Mouse (Mus musculus) gastrocnemius, postnatal 14 days (tissue): ENCODE measurements around the gene Cpe. TPM values are rescaled to one million over a fixed set of nuclear protein-coding genes. Genes with fewer than 3 reads are reported as not detected.
A peak's percentile ranks its signal among the peaks of the same experiment; 100 is the strongest.

Experiments used
- DNase-seq: peaks from one replicate; pipeline ENCODE4 v3.0.0; 2021; ENCODE audit warnings: mixed read lengths
- intact Hi-C: fragments of 180-260 bp; cut with DNase I; formaldehyde crosslinking; loops from one replicate; pipeline ENCODE4 v1.15.1; 2025; ENCODE audit warnings: low total_unique reads
- total RNA-seq, 2 experiments: library from RNA; stranded (reverse); gene quantifications; 2 replicates each; pipeline ENCODE4 v1.2.3; 2021

Cpe gene
- total RNA-seq, 2 experiments from 2014 or later, result 139 to 156 TPM

DNA sequence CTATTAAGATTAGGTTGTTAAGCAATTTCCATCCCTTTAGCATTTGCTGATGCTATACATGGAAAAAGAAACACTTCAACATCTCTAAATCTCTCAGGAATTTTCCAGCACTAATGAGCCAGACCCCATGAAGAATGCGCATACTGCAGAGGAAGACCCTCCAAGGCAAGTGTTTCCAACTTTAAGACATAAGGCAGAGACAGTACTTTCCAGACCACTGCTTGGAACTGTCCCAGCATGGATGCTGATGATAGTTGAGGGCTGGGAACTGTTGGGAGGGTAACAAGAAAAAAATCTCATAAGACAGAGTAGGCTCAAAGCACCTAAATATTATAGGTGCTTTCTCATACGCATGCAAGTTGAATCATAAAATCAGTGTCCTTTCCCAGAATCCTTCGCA is 50.1 kb downstream of the Cpe start:
- intact Hi-C loops, result no loop called here

DNA sequence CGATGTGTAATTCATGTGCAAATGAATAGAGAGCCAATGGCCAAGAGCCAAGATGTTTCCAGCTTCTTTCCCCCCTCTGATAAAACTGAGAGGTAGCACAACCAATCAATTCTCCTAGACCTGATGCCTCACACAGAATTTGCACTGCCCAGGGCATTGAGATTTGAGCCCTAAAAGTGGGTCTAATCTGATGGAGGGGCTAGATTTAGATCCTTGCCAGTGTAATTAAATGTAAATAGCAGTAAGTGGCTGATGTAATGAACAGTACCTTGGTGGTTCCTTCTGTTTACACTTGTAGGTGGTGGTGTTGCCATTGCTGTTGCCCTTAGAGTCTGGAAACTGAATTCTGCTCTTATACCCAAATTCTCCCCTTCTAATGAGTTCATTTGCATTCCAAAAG is 52.3 kb downstream of the Cpe start:
- intact Hi-C loops, result no loop called here
- no peak for DNase-seq

More for the DNA sequence above, 50.1 kb downstream of the Cpe start:
- no peak for DNase-seq

DNA sequence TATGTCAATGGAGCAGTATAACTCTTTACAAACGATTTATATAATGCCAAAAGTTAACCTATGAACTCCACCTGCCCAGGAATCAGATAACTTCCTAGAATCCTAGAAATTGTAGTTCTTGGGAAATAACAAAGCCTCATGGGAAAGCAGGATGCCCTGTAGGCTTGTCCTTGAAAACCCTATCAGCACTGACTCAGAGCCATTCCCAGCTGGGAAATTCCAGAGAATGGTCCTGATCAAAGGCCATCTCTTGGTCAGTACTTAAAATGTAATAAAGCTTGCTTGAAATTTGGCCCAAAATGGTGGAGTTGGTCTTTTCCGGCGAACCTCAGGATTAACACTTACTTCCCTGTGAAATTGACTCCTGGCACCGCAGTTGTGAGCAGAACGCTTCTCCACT is 53.2 kb downstream of the Cpe start:
- DNase-seq, result no peak
- intact Hi-C loops, result no loop called here

DNA sequence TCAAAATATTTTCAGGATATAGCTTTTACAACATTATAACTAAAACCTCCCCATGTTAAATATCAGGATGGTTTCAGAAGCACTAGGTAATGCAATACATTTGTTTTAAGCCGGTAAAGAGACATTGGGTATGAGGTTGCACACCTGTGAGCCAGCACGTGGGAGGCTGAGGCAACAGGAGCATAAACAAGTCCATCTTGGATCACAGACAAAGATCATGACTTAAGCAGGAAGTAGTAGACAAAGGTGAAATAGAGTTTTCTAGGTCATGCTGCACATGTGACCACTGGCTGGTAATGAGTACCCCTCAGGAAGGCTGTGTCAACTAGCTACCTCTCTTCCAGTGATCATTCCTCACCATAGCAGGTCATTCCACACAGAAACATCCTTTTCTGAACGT is 58.0 kb downstream of the Cpe start:
- no peak for DNase-seq
- intact Hi-C loops, result no loop called here

DNA sequence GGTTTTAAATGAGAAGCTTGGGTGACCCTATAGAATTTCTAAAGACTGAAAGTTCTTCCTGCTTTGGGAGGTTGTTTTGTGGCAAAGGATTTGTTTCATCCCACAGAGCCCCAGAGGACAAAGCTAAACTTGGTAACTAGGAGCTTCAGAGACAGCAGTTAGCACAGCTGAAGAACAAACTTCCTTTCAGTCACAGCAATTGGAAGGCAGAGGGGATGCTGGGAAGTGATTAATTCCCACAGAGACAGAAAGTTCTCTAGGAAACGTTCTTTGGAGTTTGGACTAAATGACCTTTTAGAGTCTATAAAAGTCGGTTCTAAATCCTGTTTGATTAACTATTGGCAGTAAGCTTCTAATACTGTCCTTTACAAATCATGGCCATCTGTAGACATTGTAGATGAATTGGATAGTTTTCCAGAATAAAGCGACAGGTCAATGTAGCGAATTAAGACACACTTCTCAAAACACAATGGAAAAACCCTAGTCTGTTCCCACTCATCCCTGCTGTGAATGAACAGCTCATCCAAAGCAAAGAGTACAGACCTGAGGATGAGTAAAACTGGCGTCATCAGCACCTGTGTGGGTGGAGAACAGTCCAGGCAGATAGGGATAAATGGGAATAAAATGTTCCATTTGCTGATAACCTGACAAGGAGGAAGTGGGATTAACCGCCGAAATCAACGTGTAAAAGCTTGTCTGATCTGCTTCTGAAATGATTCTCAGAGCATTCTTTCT is 58.6 kb downstream of the Cpe start:
- intact Hi-C loops, result no loop called here
- no peak for DNase-seq

DNA sequence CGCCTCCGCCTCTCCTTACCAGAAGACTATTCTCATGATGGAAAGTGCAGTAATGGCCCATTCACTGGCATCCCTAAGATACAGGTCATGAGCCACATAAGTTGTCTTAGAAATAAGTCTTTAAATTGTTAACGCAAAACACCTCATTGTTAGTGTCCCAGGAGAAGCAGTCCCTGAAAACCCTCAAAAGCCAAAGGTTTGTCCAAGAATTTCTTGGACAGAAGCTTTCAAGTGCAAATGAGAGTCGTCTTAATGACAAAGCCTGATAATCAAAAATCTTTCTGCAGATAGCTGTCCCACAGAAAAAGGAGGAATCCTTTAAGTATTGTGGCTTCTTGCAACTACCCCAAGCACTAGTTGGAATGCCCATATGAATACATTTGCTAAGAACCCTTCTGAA is 60.7 kb downstream of the Cpe start:
- intact Hi-C loops, result no loop called here
- DNase-seq, result no peak

DNA sequence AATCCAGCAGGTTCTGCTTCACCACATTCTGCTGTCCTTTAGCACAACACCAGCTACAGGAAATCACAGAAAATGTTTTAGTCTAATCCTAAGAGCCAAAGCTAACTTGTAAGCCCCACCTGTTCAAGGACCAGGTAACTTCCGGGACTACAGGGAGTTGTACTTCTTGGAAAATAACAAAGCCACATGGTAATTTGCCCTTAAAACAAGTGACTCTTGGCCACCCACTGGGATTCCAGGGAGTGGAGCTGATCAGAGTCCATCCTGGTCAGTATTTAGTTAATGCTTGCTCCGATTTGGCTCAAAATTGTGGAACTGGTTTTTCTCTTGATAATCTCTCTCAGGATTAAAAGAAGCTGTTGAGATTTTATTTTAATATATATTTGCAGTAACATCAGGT is 61.1 kb downstream of the Cpe start:
- intact Hi-C loops, result no loop called here
- DNase-seq, result no peak

DNA sequence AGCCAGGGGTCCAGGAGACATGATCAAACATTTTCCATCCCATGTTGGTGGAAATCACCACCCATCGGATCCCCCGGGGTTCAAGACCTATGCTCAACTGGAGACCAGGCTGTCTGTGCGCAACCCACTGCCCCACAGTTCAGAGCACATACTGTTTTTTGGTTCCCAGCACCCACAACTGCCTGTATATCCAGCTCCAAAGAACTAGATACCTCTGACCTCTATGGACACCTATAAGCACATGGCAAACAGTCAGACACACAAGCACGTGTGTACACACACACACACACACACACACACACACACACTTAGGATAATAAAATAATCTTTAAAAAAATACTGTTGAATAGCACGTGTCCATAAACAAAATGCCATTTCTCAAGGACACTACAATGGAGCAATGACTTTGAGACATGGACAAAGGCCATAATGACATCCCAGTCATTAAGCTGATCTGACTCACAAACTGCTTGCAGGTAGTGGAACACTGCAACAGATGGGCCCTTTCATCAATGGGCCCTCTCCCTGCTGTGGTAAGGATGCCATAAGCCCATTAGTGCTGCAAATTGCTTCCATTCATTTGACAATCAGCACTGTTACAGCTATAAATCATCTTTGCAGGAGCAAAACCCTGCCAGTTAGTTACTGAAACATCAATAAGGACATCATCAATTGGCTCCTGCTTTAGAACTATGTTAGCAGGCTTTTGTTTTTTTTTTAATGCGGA is 63.7 kb downstream of the Cpe start:
- no peak for DNase-seq
- intact Hi-C loops, result no loop called here

DNA sequence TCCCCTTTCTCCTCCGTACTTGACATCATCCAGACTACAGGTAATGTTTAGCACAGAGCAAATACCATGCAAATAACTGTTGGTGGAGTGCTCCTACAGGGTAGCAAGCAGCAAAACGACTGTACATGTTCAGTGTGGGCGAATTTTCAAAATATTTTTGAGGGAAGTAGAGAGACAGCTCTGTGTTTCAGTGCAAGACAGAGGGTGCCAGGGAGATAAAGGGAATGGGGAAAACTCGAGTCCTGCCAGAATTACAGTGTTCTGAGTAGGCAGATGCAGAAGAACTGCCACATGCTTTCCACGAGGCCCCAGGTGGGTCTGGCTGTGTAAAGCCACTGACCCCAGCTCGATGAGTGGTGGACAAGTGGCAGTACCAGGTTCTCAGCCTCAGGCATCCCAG is 64.8 kb downstream of the Cpe start:
- no peak for DNase-seq
- intact Hi-C loops, result no loop called here

DNA sequence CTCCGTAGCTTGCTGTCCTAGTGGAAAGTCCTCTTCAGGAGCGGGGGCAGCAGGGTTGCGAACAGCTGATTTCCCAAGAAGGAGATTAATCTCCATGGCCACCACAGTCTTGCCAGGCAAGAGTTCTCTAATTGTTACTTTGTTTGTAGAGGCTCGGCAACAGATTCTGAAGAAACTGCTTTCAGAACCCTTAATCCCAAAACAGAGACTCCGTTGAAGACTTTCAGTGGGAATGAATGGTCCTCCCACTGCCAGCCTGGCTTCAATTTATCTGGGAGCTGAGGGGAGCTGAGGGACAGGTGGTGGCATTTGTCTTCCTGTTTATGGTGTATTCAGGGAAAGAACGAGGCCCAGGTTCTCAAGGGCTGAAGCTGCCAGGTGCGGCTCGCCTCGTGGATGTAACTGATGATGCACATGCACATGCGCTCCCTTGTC is 68.2 kb downstream of the Cpe start:
- intact Hi-C loops, result no loop called here
- no peak for DNase-seq

DNA sequence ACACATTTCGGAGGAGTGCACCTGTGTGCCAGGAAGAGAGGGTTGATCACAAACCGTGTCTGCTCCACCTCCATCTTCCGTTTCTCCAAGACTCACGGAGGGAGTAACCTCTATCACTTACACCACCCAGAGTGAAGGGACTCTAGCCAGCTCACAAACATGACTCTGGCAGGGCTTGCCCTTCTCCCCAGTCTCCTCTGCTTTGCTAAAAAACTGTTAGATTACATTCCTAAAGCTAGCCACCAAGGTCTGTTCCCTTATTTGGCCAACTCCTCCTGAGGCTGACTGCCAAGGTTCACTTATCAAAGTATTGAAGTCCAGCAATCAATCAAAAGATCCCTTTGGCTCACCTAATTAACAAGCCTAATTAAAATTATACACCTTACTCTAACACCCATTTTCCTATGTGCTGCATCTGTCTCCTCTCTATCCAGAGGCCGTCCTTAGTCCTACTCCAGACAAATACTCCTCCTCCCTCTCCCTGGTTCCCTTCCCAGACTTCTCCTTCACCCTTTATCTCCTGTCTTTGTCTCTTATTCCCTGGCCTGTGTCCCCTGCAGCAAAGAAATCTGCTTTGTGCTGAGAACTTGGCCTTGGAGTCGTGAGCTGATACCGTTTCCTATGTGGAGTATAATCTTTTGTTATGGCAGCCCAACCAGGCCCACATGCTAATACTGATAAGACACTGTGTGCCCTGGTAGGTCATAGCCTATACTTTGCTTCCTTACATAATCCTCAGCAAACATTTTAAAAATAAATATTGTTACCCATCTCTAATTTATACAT is 72.3 kb downstream of the Cpe start:
- no peak for DNase-seq
- intact Hi-C loops, result no loop called here

DNA sequence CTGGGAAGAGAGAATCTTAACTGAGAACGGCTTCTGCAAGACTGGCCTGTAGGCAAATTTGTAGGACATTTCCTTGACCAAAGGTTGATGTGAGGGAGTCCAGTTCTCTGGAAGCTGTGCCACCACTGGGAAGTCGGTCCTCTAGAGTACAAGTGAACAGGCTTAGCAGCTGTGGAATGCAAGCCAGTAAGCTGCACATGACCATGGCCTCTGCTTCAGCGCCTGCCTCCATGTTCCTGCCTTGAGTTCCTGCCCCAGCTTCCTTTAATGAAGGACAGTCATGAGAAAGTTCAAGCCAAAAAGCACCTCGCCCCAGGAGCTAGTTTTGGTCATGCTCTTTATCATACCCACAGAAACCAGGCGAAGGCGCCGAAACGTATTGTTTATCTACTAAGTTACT is 73.2 kb downstream of the Cpe start:
- no peak for DNase-seq
- intact Hi-C loops, result loop anchor here (2.0 to 5.0 kb wide), 2 partner anchors 75 to 323 kb away; no protein-coding TSS in a partner anchor

DNA sequence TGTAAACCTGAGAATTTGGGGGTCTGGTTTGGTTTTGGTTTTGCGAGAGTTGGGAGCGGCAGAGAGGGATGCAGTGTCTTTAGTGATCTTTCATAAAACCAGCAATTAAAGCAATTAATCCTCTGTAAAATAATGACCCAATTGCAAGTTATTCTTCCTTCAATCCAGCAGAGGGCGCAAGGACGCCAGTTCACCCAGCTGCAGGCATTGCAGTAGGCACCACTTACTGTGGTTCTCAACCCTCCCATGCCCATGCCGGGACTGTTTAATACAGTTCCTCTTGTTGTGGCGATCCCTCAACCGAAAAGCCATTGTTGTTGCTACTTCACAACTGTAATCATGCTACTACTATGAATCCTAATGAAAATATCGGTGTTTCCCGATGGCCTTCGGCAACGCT is 74.2 kb downstream of the Cpe start:
- DNase-seq, result peak; percentile 51
- intact Hi-C loops, result loop anchor here (2.0 to 5.0 kb wide), 2 partner anchors 76 to 324 kb away; no protein-coding TSS in a partner anchor

DNA sequence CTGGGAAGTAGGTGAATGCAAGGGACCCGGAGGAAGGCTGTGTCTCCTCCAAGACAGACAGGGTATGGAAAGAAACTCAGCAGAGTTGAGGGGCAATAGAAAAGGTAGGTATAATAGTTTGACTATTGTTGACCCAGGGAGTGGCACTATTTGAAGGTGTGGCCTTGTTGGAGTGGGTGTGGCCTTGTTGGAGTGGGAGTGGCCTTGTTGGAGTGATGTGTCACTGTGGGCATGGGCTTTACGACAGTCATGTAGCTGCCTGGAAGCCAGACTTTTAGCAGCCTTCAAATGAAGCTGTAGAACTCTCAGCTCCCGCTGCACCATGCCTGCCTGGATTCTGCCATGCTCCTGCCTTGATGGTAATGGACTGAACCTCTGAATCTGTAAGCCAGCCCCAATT is 76.3 kb downstream of the Cpe start:
- intact Hi-C loops, result loop anchor here (5.0 kb wide), 1 partner anchor 326 kb away; no protein-coding TSS in a partner anchor
- no peak for DNase-seq

DNA sequence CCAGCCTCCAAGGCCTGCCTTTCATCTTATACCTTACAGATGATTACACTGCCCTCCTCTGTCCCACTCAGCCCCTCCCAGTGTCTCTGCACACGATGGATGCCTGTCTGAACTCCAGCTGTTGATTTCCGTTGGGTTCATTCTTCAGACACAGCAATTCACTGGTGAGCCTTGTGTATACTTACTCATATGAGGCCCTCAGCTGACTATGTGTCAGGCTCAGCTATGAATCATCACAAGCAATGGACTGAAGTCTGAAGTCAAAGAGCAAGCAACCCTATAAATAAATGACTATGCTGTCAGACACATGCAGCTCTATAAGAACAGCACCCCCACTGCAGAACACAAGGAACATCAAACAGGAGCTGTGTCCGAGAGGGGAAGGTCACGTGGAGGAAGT is 77.4 kb downstream of the Cpe start:
- DNase-seq, result no peak
- intact Hi-C loops, result loop anchor here (5.0 kb wide), 1 partner anchor 327 kb away; no protein-coding TSS in a partner anchor

DNA sequence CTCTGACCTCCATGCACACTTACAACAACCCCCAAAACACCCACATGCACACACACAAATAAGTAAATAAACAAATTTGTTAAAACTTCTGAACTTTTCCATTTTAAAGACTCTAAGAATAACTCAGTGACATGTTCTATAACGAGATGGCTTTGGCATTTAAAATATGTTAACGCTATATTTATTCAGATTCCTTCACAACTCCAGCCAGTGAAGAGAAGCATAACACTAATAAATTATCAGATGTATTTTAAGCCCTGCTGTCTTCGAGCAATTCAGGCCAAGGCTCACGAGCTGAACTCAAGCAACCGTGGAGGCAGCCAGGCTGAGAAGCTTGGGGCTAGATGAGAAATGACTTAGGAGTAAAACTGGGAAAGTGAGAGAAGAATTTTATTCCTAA is 79.2 kb downstream of the Cpe start:
- no peak for DNase-seq
- intact Hi-C loops, result no loop called here

DNA sequence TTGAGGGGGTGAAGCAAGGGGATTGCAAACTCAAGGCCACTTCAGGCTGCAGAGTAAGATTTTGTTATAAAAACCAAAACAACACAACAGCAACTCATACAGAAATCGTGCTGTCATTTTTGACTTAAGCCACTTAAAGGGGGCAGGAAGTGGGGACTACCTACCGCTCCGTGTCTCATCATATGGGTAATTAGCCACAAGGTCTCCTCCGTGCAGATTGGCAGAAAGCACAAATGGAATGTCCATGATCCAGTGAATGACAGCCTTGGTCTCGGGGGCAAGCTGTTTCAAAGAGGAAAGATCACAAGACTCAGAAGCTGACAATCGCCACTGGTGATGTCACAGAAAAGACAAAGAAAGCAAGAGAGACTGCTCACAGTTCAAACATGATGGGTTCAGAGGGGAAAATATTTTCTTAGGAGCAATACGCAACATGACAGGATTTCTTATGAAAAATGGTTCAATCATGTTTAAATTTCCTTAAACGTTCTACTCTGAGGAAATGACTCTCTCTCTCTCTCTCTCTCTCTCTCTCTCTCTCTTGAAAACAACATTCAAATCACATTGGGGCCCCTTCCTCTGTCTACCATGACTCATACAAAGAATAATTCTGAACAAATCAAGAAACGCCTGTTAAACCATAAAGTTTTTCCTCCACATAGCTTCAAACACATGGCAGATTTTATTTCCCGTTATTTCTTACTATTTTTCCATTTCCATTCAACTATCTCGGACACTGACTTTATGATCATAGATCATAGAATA is 81.5 kb downstream of the Cpe start:
- DNase-seq, result no peak
- intact Hi-C loops, result no loop called here

DNA sequence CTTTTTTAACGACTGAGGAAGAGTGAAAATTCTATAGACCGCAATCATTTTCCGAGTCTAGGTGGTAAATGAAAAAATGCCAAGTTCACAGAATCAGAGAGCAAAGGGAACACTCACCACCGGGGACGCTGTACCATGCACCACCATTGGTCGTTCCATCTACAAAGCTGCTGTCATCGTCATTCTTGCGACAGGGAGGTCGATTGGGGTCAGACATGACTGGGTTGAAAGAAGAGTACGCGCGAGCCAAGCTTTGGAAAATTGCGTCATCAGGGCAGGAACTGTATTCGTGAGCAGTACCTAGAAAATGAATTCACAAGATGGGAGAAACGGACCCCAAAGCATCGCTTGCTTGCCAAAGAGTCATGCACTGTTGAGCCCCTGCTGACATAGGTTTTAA is 83.9 kb downstream of the Cpe start:
- no peak for DNase-seq
- intact Hi-C loops, result no loop called here

DNA sequence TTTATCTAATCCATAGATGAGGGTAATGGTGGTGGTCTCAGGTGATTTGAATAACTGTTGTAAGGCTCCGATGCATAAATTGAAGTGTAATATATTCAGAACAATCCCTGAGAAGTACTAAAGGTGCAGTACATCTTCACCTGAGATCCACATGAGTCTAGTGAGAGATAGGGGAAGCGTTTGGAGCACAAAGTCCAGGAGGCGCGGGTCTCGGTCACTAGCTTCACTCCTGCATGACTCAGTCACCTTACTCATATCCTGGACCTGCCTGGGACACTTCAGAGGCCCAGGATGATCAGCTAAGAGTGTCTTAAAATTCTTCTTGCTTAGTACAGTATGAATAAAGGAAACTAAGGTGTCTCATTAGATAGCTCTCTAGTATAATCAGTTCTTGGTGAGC is 86.8 kb downstream of the Cpe start:
- DNase-seq, result no peak
- intact Hi-C loops, result no loop called here

DNA sequence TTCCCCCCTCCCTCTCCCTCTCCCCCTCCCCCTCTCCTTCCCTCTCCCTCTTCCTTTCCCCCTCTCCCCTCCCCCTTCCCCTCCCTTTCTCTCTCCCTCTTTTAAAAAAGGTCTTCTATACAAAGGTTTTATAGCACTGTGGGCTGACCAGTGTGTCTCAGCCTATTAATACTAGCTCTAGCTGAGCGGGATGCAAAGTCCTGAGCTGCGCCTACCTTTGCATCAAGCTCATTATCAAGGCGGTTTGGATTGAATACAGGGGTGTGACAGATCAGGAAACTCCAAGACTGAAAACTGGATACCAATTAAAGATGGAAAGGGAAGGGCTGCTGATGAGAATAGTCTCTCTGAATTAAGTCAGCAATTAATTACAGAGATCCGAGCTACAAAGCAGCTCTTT is 94.6 kb downstream of the Cpe start:
- no peak for DNase-seq
- intact Hi-C loops, result no loop called here
